Mouse (Mus musculus) heart, postnatal 0 days (tissue): ENCODE measurements around the gene Hmgcll1.

Experiments
- CTCF ChIP-seq: IDR thresholded peaks from 2 replicates; pipeline ENCODE4 v1.5.1; 2016; ENCODE audit warnings: antibody characterized with exemption, control low read depth, low read depth
- EP300 ChIP-seq: IDR thresholded peaks from 2 replicates; pipeline ENCODE4 v1.6.1; 2016; ENCODE audit warnings: antibody characterized with exemption, low read depth

DNA sequence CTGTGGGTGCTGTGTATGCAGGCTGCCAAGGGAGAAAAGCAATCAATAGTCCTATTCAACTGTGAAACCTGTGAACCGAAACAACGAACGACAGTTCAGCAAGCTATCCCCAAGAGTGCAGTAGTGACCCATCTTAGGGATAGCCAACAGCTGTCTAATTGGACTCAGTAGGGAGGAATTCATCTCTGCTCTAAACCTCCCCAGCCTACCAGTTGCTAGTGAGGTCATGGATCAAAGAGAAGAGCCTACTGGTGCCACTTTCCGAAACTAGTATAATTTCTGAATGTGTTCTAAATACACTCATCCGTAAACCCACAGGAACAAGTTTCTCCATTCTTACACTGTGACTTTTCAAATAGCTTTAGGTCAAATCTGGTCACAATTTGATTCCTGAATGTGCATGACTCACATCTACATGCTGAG is 8.9 kb downstream of the Hmgcll1 start:
- TF ChIP-seq EP300 (no peak), CTCF (no peak)
